Mouse (Mus musculus): ENCODE data around the gene Scd3. TPM values are rescaled to one million over a fixed set of nuclear protein-coding genes. Genes with fewer than 3 reads are reported as not detected.

Scd3 gene
- polyA plus RNA-seq, 1 experiment from 2014 or later = 0.93 TPM

- Histone ChIP-seq H3K36me3 (no peaks in the 10 kb centered on the region), H3K27ac (no peak overlapping the region), H3K27me3 (no peaks in the 10 kb centered on the region), H3K9me3 (replicated peaks) (no peaks in the 10 kb centered on the region), H3K4me3 (no peak overlapping the region), H3K4me1 (peaks cover 9% of the 10 kb centered on the region; the same call in 1 of the 2 replicates), H3K9ac (no peak overlapping the region), H3K4me2 (replicated peaks) (no peak overlapping the region)
- 80% methylated on average over 7 of the region's 7 CpGs for WGBS
- no peak for ATAC-seq (ENCODE audit: low FRiP score)
Measured at GRCm38 (mm10) chr19:44261774-44262173, 58.7 kb downstream of the Scd3 start.

- Histone ChIP-seq H3K36me3 (no peaks in the 10 kb centered on the region), H3K27ac (no peak overlapping the region), H3K4me3 (no peak overlapping the region), H3K9me3 (replicated peaks) (no peaks in the 10 kb centered on the region), H3K27me3 (no peaks in the 10 kb centered on the region), H3K4me2 (replicated peaks) (no peak overlapping the region), H3K9ac (no peak overlapping the region), H3K4me1 (peaks cover 15% of the 10 kb centered on the region)
- ATAC-seq (ENCODE audit: low FRiP score) = no peak
- 85% methylated on average over 3 of the region's 3 CpGs for WGBS
Measured at GRCm38 (mm10) chr19:44263581-44263980, 60.5 kb downstream of the Scd3 start.

GRCm38 (mm10) chr19:44264226-44264625, 61.2 kb downstream of the Scd3 start:
- no peak overlapping the region for H3K9ac ChIP-seq
- ATAC-seq (ENCODE audit: low FRiP score) = no peak
- H3K36me3 ChIP-seq = no peaks in the 10 kb centered on the region
- H3K4me1 ChIP-seq = peaks cover 15% of the 10 kb centered on the region
- 81% methylated on average over 9 of the region's 9 CpGs for WGBS
- H3K9me3 ChIP-seq (replicated peaks) = no peaks in the 10 kb centered on the region
- H3K27me3 ChIP-seq = no peaks in the 10 kb centered on the region
- no peak overlapping the region for H3K27ac ChIP-seq
- H3K4me2 ChIP-seq (replicated peaks) = no peak overlapping the region
- no peak overlapping the region for H3K4me3 ChIP-seq

- WGBS = 27% methylated on average over 7 of the region's 7 CpGs
- H3K27ac ChIP-seq = peak overlapping the region; percentile 40; the same call in 1 of the 2 replicates
- no peaks in the 10 kb centered on the region for H3K9me3 ChIP-seq (replicated peaks)
Measured at GRCm38 (mm10) chr19:44265300-44265699, 62.2 kb downstream of the Scd3 start.

GRCm38 (mm10) chr19:44265911-44266337, 62.9 kb downstream of the Scd3 start:
- H3K4me2 ChIP-seq (replicated peaks) = peak overlapping the region; percentile 87
- H3K4me3 ChIP-seq = no peak overlapping the region
- H3K27me3 ChIP-seq = no peaks in the 10 kb centered on the region
- 0 out of 2 replicates have a peak overlapping the region, but pooled peaks have one; percentile 35 for H3K27ac ChIP-seq
- no peaks in the 10 kb centered on the region for H3K36me3 ChIP-seq
- no peak for ATAC-seq (ENCODE audit: low FRiP score)
- H3K9ac ChIP-seq = no peak overlapping the region
- WGBS = 16% methylated on average over 5 of the region's 5 CpGs
- H3K4me1 ChIP-seq = peaks cover 15% of the 10 kb centered on the region
- H3K9me3 ChIP-seq (replicated peaks) = no peaks in the 10 kb centered on the region

More at GRCm38 (mm10) chr19:44265300-44265699, 62.2 kb downstream of the Scd3 start:
- H3K9ac ChIP-seq = no peak overlapping the region
- no peak overlapping the region for H3K4me2 ChIP-seq (replicated peaks)
- no peak overlapping the region for H3K4me3 ChIP-seq
- no peaks in the 10 kb centered on the region for H3K36me3 ChIP-seq
- no peak for ATAC-seq (ENCODE audit: low FRiP score)
- no peaks in the 10 kb centered on the region for H3K27me3 ChIP-seq
- H3K4me1 ChIP-seq = peaks cover 15% of the 10 kb centered on the region

- peak overlapping the region; percentile 56 for H3K4me3 ChIP-seq
- 4% methylated on average over 6 of the region's 6 CpGs for WGBS
- peaks cover 15% of the 10 kb centered on the region for H3K4me1 ChIP-seq
- H3K36me3 ChIP-seq = no peaks in the 10 kb centered on the region
- H3K27me3 ChIP-seq = no peaks in the 10 kb centered on the region
- no peaks in the 10 kb centered on the region for H3K9me3 ChIP-seq (replicated peaks)
- H3K4me2 ChIP-seq (replicated peaks) = peak overlapping the region; percentile 87
- peak overlapping the region; percentile 95 for H3K27ac ChIP-seq
- ATAC-seq (ENCODE audit: low FRiP score) = peak; percentile 11; the same call in 1 of the 2 replicates
- peak overlapping the region; percentile 72; the same call in 1 of the 2 replicates for H3K9ac ChIP-seq
Measured at GRCm38 (mm10) chr19:44266458-44266823, 63.4 kb downstream of the Scd3 start.

GRCm38 (mm10) chr19:44266824-44267498, 63.9 kb downstream of the Scd3 start:
- Histone ChIP-seq H3K9ac (peak overlapping the region; percentile 72), H3K4me2 (replicated peaks) (peak overlapping the region; percentile 87), H3K36me3 (no peaks in the 10 kb centered on the region), H3K27ac (peak overlapping the region; percentile 95), H3K9me3 (replicated peaks) (no peaks in the 10 kb centered on the region), H3K4me1 (peaks cover 15% of the 10 kb centered on the region), H3K4me3 (peak overlapping the region; percentile 56), H3K27me3 (no peaks in the 10 kb centered on the region)
- peak; percentile 96 for ATAC-seq (ENCODE audit: low FRiP score)
- WGBS = under 1% methylated on average over 43 of the region's 43 CpGs

GRCm38 (mm10) chr19:44267499-44268002, 64.5 kb downstream of the Scd3 start:
- peak overlapping the region; percentile 56 for H3K4me3 ChIP-seq

GRCm38 (mm10) chr19:44273711-44274110, 70.6 kb downstream of the Scd3 start:
- Histone ChIP-seq H3K9me3 (replicated peaks) (no peaks in the 10 kb centered on the region), H3K4me1 (0 out of 2 replicates have a peak, but pooled peaks cover 2% of the 10 kb centered on the region), H3K9ac (no peak overlapping the region), H3K27me3 (no peaks in the 10 kb centered on the region), H3K4me3 (no peak overlapping the region), H3K4me2 (replicated peaks) (no peak overlapping the region), H3K36me3 (no peaks in the 10 kb centered on the region), H3K27ac (no peak overlapping the region)
- WGBS = 78% methylated on average over 4 of the region's 4 CpGs
- no peak for ATAC-seq (ENCODE audit: low FRiP score)

More at GRCm38 (mm10) chr19:44267499-44268002, 64.5 kb downstream of the Scd3 start:
- ATAC-seq (ENCODE audit: low FRiP score) = no peak
- Histone ChIP-seq H3K9ac (peak overlapping the region; percentile 72), H3K27ac (peak overlapping the region; percentile 95), H3K36me3 (no peaks in the 10 kb centered on the region), H3K4me1 (peaks cover 15% of the 10 kb centered on the region), H3K27me3 (no peaks in the 10 kb centered on the region), H3K4me2 (replicated peaks) (peak overlapping the region; percentile 87), H3K9me3 (replicated peaks) (no peaks in the 10 kb centered on the region)
- WGBS = 22% methylated on average over 9 of the region's 18 CpGs

- Histone ChIP-seq H3K4me2 (replicated peaks) (no peak overlapping the region), H3K27ac (no peak overlapping the region), H3K9ac (no peak overlapping the region), H3K4me3 (no peak overlapping the region), H3K9me3 (replicated peaks) (no peaks in the 10 kb centered on the region), H3K36me3 (no peaks in the 10 kb centered on the region), H3K4me1 (0 out of 2 replicates have a peak, but pooled peaks cover 2% of the 10 kb centered on the region), H3K27me3 (no peaks in the 10 kb centered on the region)
- no peak for ATAC-seq (ENCODE audit: low FRiP score)
- WGBS = 90% methylated on average over 4 of the region's 4 CpGs
Measured at GRCm38 (mm10) chr19:44274452-44274851, 71.4 kb downstream of the Scd3 start.

- H3K36me3 ChIP-seq = no peaks in the 10 kb centered on the region
- no peaks in the 10 kb centered on the region for H3K27me3 ChIP-seq
- H3K4me3 ChIP-seq = no peak overlapping the region
- no peaks in the 10 kb centered on the region for H3K9me3 ChIP-seq (replicated peaks)
- H3K4me1 ChIP-seq = peaks cover 10% of the 10 kb centered on the region; the same call in 1 of the 2 replicates
- H3K27ac ChIP-seq = no peak overlapping the region
- H3K4me2 ChIP-seq (replicated peaks) = no peak overlapping the region
- ATAC-seq (ENCODE audit: low FRiP score) = no peak
- no peak overlapping the region for H3K9ac ChIP-seq
- 73% methylated on average over 1 of the region's 1 CpGs for WGBS
Measured at GRCm38 (mm10) chr19:44275418-44275817, 72.3 kb downstream of the Scd3 start.

- peaks cover 17% of the 10 kb centered on the region for H3K4me1 ChIP-seq
- no peak overlapping the region for H3K4me3 ChIP-seq
- no peak for ATAC-seq (ENCODE audit: low FRiP score)
- H3K4me2 ChIP-seq (replicated peaks) = no peak overlapping the region
- no peaks in the 10 kb centered on the region for H3K9me3 ChIP-seq (replicated peaks)
- H3K27me3 ChIP-seq = no peaks in the 10 kb centered on the region
- WGBS = 88% methylated on average over 5 of the region's 5 CpGs
- H3K9ac ChIP-seq = no peak overlapping the region
- no peak overlapping the region for H3K27ac ChIP-seq
- no peaks in the 10 kb centered on the region for H3K36me3 ChIP-seq
Measured at GRCm38 (mm10) chr19:44276861-44277260, 73.8 kb downstream of the Scd3 start.

- Histone ChIP-seq H3K36me3 (no peaks in the 10 kb centered on the region), H3K4me2 (replicated peaks) (no peak overlapping the region), H3K4me3 (no peak overlapping the region), H3K27me3 (no peaks in the 10 kb centered on the region), H3K27ac (no peak overlapping the region), H3K4me1 (peaks cover 26% of the 10 kb centered on the region), H3K9ac (no peak overlapping the region), H3K9me3 (replicated peaks) (no peaks in the 10 kb centered on the region)
- WGBS = 85% methylated on average over 8 of the region's 8 CpGs
- ATAC-seq (ENCODE audit: low FRiP score) = no peak
Measured at GRCm38 (mm10) chr19:44277931-44278330, 74.9 kb downstream of the Scd3 start.

Data from hindbrain, embryonic 12.5 days (tissue).